Mouse (Mus musculus) neural tube, embryonic 12.5 days (tissue): ENCODE measurements around the gene Spata33. TPM values are rescaled to one million over a fixed set of nuclear protein-coding genes. Genes with fewer than 3 reads are reported as not detected.
A peak's percentile ranks its signal among the peaks of the same experiment; 100 is the strongest.
"Not testable (repeated sequence)": the region's sequence is repeated elsewhere in the genome, so short reads cannot be mapped to it uniquely, and the experiment has no call there.

Experiments
- ATAC-seq: fragments of 200-750 bp; cut with Nextera tagmentation; 2 replicates; pipeline ENCODE4 v1.8.0; 2017; ENCODE audit warnings: low read depth, mild to moderate bottlenecking, moderate TSS enrichment, moderate library complexity; ENCODE audit not compliant: low FRiP score
- H3K27ac ChIP-seq: fragments of 300-500 bp; sonication (generic); 2 replicates; pipeline ENCODE4 v1.5.1; 2016
- H3K27me3 ChIP-seq: fragments of 300-500 bp; sonication (generic); replicated peaks from 2 replicates; pipeline ENCODE4 v1.6.1; 2016; ENCODE audit warnings: mild to moderate bottlenecking
- H3K36me3 ChIP-seq: fragments of 300-500 bp; sonication (generic); 2 replicates; pipeline ENCODE4 v1.6.1; 2016; ENCODE audit warnings: mild to moderate bottlenecking
- H3K4me1 ChIP-seq: fragments of 300-500 bp; sonication (generic); 2 replicates; pipeline ENCODE4 v1.6.1; 2016
- H3K4me2 ChIP-seq: fragments of 300-500 bp; sonication (generic); replicated peaks from 2 replicates; pipeline ENCODE4 v1.6.1; 2016; ENCODE audit warnings: mild to moderate bottlenecking
- H3K4me3 ChIP-seq: fragments of 300-500 bp; sonication (generic); 2 replicates; pipeline ENCODE4 v1.5.1; 2016
- H3K9ac ChIP-seq: fragments of 300-500 bp; sonication (generic); 2 replicates; pipeline ENCODE4 v1.6.1; 2016; ENCODE audit warnings: mild to moderate bottlenecking
- H3K9me3 ChIP-seq: fragments of 300-500 bp; sonication (generic); 2 replicates; pipeline ENCODE4 v1.6.1; 2016; ENCODE audit warnings: mild to moderate bottlenecking
- WGBS: fragments of 180-500 bp; shearing (Covaris S2); methylation state at CpG from one replicate; pipeline ENCODE4 v1.1.7; 2016; 5-methylcytosine and 5-hydroxymethylcytosine counted together
- polyA plus RNA-seq: library from polyadenylated mRNA; unstranded; fragments of >200 nt; fragmentation: Nextera tagmentation; extraction: Ambion mirVana; gene quantifications from 2 replicates; pipeline ENCODE4 v1.2.1, GENCODE M21; 2016

Spata33 gene
- polyA plus RNA-seq = 7.0 and 8.5 TPM in 2 replicates

- Histone ChIP-seq H3K9ac (peak within 1 kb of the TSS; percentile 97), H3K4me3 (peak within 1 kb of the TSS; percentile 95), H3K36me3 (peaks cover 32% of the 10 kb centered on the region), H3K4me1 (peaks cover 19% of the 10 kb centered on the region), H3K9me3 (no peaks in the 10 kb centered on the region), H3K4me2 (peak within 1 kb of the TSS; percentile 98), H3K27ac (0 out of 2 replicates have a peak within 1 kb of the TSS, but pooled peaks have one; percentile 6), H3K27me3 (no peaks in the 10 kb centered on the region)
- WGBS = 1% methylated on average over 76 of the region's 76 CpGs
- peak; percentile 94 for ATAC-seq
Observed at GRCm38 (mm10) chr8:123212321-123213117, at the start of gene Spata33, which contains the start of gene Chmp1a. Spata33 (plus strand) TSS chr8:123212832. Chmp1a (minus strand) TSS chr8:123212763.

GRCm38 (mm10) chr8:123181391-123181790 lies 31.2 kb upstream of the Spata33 start:
- no peak overlapping the region for H3K27ac ChIP-seq
- WGBS = 57% methylated on average over 3 of the region's 3 CpGs
- peaks cover 19% of the 10 kb centered on the region for H3K9me3 ChIP-seq
- no peaks in the 10 kb centered on the region for H3K27me3 ChIP-seq
- H3K36me3 ChIP-seq = no peaks in the 10 kb centered on the region
- no peak overlapping the region for H3K9ac ChIP-seq
- H3K4me2 ChIP-seq = no peak overlapping the region
- 0 out of 2 replicates have a peak, but pooled peaks cover 4% of the 10 kb centered on the region for H3K4me1 ChIP-seq
- no peak overlapping the region for H3K4me3 ChIP-seq
- no peak for ATAC-seq

GRCm38 (mm10) chr8:123185566-123186409 lies 26.8 kb upstream of the Spata33 start, which contains the start of gene Dpep1:
Dpep1 (plus strand) TSS chr8:123186242.
- Histone ChIP-seq H3K4me2 (no peak within 1 kb of the TSS), H3K27ac (no peak within 1 kb of the TSS), H3K4me1 (0 out of 2 replicates have a peak, but pooled peaks cover 7% of the 10 kb centered on the region), H3K27me3 (no peaks in the 10 kb centered on the region), H3K4me3 (no peak within 1 kb of the TSS), H3K9me3 (no peaks in the 10 kb centered on the region), H3K9ac (no peak within 1 kb of the TSS), H3K36me3 (no peaks in the 10 kb centered on the region)
- no peak for ATAC-seq
- WGBS = 51% methylated on average over 19 of the region's 19 CpGs

- H3K4me2 ChIP-seq = no peak overlapping the region
- no peak overlapping the region for H3K27ac ChIP-seq
- H3K27me3 ChIP-seq = no peaks in the 10 kb centered on the region
- ATAC-seq = no peak
- H3K4me1 ChIP-seq = 0 out of 2 replicates have a peak, but pooled peaks cover 7% of the 10 kb centered on the region
- H3K4me3 ChIP-seq = no peak overlapping the region
- no peaks in the 10 kb centered on the region for H3K9me3 ChIP-seq
- WGBS = 85% methylated on average over 2 of the region's 2 CpGs
- no peak overlapping the region for H3K9ac ChIP-seq
- no peaks in the 10 kb centered on the region for H3K36me3 ChIP-seq
Observed at GRCm38 (mm10) chr8:123188006-123188405, 24.6 kb upstream of the Spata33 start.

DNA sequence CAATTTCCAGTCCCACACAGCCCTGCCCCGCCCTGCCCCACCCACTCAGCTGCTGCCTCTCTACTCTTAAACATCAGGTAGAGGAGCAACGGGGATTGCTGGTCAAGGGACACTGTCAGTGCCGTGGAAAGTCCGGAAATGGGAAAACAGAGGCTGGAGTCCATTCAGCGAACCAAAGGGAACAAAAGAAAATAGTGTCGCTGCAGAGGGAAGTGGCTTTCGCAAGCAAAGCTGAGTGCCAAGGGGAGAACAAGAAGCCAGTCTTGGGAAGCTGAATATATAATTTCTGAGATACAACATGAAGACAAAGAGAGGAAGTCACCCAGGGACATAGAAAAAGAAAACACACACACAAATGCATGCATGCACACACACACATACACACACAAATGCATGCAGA lies 23.8 kb upstream of the Spata33 start:
- no peak for ATAC-seq

GRCm38 (mm10) chr8:123190678-123191077 lies 22.0 kb upstream of the Spata33 start:
- ATAC-seq = no peak
- H3K4me2 ChIP-seq = peak overlapping the region; percentile 27
- H3K4me3 ChIP-seq = no peak overlapping the region
- H3K36me3 ChIP-seq = no peaks in the 10 kb centered on the region
- 5% methylated on average over 9 of the region's 9 CpGs for WGBS
- no peaks in the 10 kb centered on the region for H3K27me3 ChIP-seq
- no peak overlapping the region for H3K9ac ChIP-seq
- H3K4me1 ChIP-seq = 0 out of 2 replicates have a peak, but pooled peaks cover 7% of the 10 kb centered on the region
- H3K27ac ChIP-seq = no peak overlapping the region
- H3K9me3 ChIP-seq = no peaks in the 10 kb centered on the region

More for the DNA sequence above, 23.8 kb upstream of the Spata33 start:
- Histone ChIP-seq H3K36me3 (no peaks in the 10 kb centered on the region), H3K9ac (no peak overlapping the region), H3K4me2 (no peak overlapping the region), H3K27me3 (no peaks in the 10 kb centered on the region), H3K4me1 (0 out of 2 replicates have a peak, but pooled peaks cover 7% of the 10 kb centered on the region), H3K9me3 (no peaks in the 10 kb centered on the region), H3K4me3 (no peak overlapping the region), H3K27ac (no peak overlapping the region)
- WGBS = 80% methylated on average over 7 of the region's 7 CpGs

DNA sequence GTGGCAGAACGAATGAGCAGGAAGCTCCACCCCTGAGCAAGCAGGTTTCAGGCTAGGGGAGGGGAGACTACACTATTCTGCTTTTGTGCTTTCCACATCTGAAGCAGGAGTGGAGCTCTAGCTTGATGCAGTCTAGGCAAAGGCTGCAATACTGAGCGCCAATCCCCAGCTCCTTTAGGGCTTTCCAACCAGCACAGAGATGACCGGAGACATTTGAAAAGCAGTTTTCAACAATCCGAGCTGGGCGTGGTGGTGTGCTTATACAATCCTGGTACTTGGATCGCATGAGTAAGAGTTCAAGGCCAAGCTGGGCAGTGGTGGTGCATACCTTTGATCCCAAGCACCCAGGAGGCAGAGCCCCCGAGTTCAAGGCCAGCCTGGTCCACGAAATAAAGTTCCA lies 20.7 kb upstream of the Spata33 start:
- Histone ChIP-seq H3K9me3 (no peaks in the 10 kb centered on the region), H3K27ac (no peak overlapping the region), H3K9ac (no peak overlapping the region), H3K4me2 (no peak overlapping the region), H3K4me3 (no peak overlapping the region), H3K36me3 (no peaks in the 10 kb centered on the region), H3K4me1 (no peaks in the 10 kb centered on the region), H3K27me3 (no peaks in the 10 kb centered on the region)
- WGBS = 60% methylated on average over 8 of the region's 8 CpGs
- no peak for ATAC-seq

DNA sequence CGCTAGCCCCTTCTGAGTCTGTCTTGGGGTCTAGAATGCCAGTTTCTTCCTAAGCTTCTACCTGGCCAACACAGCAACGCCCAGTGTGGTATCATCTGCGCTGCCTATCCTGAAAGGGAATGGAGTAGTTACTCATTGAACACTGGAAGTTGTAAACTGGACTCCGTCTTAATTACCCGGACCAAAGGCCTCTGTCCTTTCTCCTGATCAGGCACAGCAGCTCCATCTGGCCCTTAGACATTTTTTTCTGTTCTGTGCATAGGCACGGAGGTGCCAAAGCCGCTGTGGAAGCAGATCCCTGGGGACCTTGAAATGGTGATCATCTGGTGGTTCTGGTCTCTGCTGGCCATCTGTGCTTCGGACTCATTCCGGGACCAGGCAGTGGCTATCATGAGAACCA lies 18.9 kb upstream of the Spata33 start:
- no peaks in the 10 kb centered on the region for H3K4me1 ChIP-seq
- H3K4me3 ChIP-seq = no peak overlapping the region
- no peaks in the 10 kb centered on the region for H3K36me3 ChIP-seq
- ATAC-seq = no peak
- no peaks in the 10 kb centered on the region for H3K27me3 ChIP-seq
- no peak overlapping the region for H3K4me2 ChIP-seq
- H3K9me3 ChIP-seq = no peaks in the 10 kb centered on the region
- H3K27ac ChIP-seq = no peak overlapping the region
- 79% methylated on average over 9 of the region's 9 CpGs for WGBS
- no peak overlapping the region for H3K9ac ChIP-seq

GRCm38 (mm10) chr8:123197016-123197415 lies 15.6 kb upstream of the Spata33 start:
- H3K36me3 ChIP-seq, ATAC-seq, H3K4me2 ChIP-seq, H3K9me3 ChIP-seq, H3K27ac ChIP-seq, H3K4me3 ChIP-seq, H3K4me1 ChIP-seq, H3K9ac ChIP-seq, H3K27me3 ChIP-seq: not testable (repeated sequence)
- WGBS = 76% methylated on average over 5 of the region's 5 CpGs

GRCm38 (mm10) chr8:123199864-123200263 lies 12.8 kb upstream of the Spata33 start:
- H3K9ac ChIP-seq = no peak overlapping the region
- no peaks in the 10 kb centered on the region for H3K9me3 ChIP-seq
- H3K4me1 ChIP-seq = no peaks in the 10 kb centered on the region
- no peak overlapping the region for H3K4me2 ChIP-seq
- H3K27ac ChIP-seq = no peak overlapping the region
- H3K36me3 ChIP-seq = peaks cover 7% of the 10 kb centered on the region
- H3K27me3 ChIP-seq = no peaks in the 10 kb centered on the region
- ATAC-seq = no peak
- H3K4me3 ChIP-seq = no peak overlapping the region
- 77% methylated on average over 14 of the region's 14 CpGs for WGBS

DNA sequence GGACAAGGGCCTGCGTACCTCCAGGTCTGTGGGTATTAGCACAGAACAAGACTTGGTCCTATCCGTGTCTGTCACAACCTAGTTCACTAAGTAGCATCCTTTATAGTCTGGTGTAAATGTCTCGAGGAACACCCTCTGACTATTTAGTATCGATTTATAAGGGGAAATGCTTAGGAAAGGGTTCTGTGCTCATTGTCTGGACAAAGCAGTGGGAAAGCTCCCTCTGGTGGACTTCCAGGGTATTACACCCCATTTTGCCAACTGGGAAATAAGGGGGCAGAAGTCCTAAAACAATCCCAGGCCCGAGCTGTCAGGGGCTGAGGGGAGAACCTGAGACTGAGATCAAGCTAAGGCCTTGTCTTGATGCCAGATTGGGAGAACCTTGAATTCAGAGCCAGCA lies 10.3 kb upstream of the Spata33 start:
- no peak overlapping the region for H3K4me3 ChIP-seq
- no peaks in the 10 kb centered on the region for H3K9me3 ChIP-seq
- H3K36me3 ChIP-seq = peaks cover 28% of the 10 kb centered on the region
- WGBS = 26% methylated on average over 5 of the region's 5 CpGs
- no peak overlapping the region for H3K4me2 ChIP-seq
- ATAC-seq = 0 out of 2 replicates have a peak, but pooled peaks have one; percentile 21
- H3K27me3 ChIP-seq = no peaks in the 10 kb centered on the region
- H3K27ac ChIP-seq = no peak overlapping the region
- no peak overlapping the region for H3K9ac ChIP-seq
- no peaks in the 10 kb centered on the region for H3K4me1 ChIP-seq

GRCm38 (mm10) chr8:123203571-123203970 lies 9.1 kb upstream of the Spata33 start:
- no peak overlapping the region for H3K9ac ChIP-seq
- H3K36me3 ChIP-seq = peaks cover 41% of the 10 kb centered on the region
- H3K9me3 ChIP-seq = no peaks in the 10 kb centered on the region
- H3K27me3 ChIP-seq = no peaks in the 10 kb centered on the region
- H3K4me3 ChIP-seq = no peak overlapping the region
- H3K27ac ChIP-seq = no peak overlapping the region
- H3K4me2 ChIP-seq = no peak overlapping the region
- no peak for ATAC-seq
- H3K4me1 ChIP-seq = no peaks in the 10 kb centered on the region
- 90% methylated on average over 3 of the region's 3 CpGs for WGBS
